Mouse (Mus musculus) cortical plate, adult 2 months (tissue): ENCODE results near the gene Rps23.

Experiments used
- CTCF ChIP-seq: fragments of 200-500 bp; IDR thresholded peaks from 2 replicates; pipeline ENCODE4 v1.5.1; 2011; ENCODE audit warnings: mild to moderate bottlenecking, control low read depth, low read length; ENCODE audit not compliant: insufficient read depth; ENCODE audit errors: extremely low read depth
- POLR2A ChIP-seq: fragments of 200-500 bp; IDR thresholded peaks from 2 replicates; pipeline ENCODE4 v1.6.1; 2011; ENCODE audit warnings: mild to moderate bottlenecking, low read length, control low read depth; ENCODE audit not compliant: insufficient read depth; ENCODE audit errors: extremely low read depth

DNA sequence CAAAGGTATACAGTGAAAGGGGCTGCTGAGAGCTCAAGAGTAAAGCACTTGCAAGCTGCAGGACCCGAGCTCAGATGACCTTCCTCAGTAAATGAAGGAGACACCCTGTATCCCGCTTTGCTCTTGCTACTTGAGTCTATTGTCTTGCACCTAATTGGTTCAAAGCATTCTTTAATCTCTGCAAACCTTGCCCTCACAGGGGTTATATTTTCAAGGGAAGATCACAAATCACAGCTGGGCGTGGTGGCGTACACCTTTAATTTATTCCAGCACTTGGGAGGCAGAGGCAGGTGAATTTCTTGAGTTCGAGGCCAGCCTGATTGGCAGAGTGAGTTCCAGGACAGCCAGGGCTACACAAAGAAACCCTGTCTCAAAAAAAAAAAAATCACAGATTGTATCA, 2.4 kb downstream of the Rps23 start:
- TF ChIP-seq POLR2A, result no peak
- TF ChIP-seq CTCF, result no peak
